Mouse (Mus musculus) left cerebral cortex, postnatal 10 days (tissue): ENCODE measurements around the gene Stbd1. TPM values are rescaled to one million over a fixed set of nuclear protein-coding genes. Genes with fewer than 3 reads are reported as not detected.
A peak's percentile ranks its signal among the peaks of the same experiment; 100 is the strongest.

ENCODE experiments used
- DNase-seq, 2 experiments: peaks; one replicate each; pipeline ENCODE4 v3.0.0; 2021 to 2022; ENCODE audit warnings: low spot score in 2 of 2, mixed read lengths in 1 of 2; ENCODE audit errors: extremely low spot score in 1 of 2
- intact Hi-C: fragments of 180-260 bp; cut with DNase I; formaldehyde crosslinking; loops from one replicate; pipeline ENCODE4 v1.15.1; 2025
- total RNA-seq, 2 experiments: library from RNA; stranded (reverse); gene quantifications; 2 replicates each; pipeline ENCODE4 v1.2.3; 2021

Gene Stbd1
- total RNA-seq = 1 to 10 TPM in 1 of 2 experiments, under 1 TPM in 1; 0.73 to 1.5 TPM

- intact Hi-C loops = loop anchor here (5.0 kb wide), 1 partner anchor 141 kb away; no protein-coding TSS in a partner anchor
These were observed at the start of gene Stbd1 for GRCm38 (mm10) chr5:92602691-92603690. Gene Stbd1, plus strand, starts transcription at chr5:92603041.

GRCm38 (mm10) chr5:92553939-92554338, 48.9 kb upstream of the Stbd1 start:
- intact Hi-C loops = no loop called here

More at GRCm38 (mm10) chr5:92602691-92603690, at the start of gene Stbd1:
- DNase-seq = peak in 1 of 2 experiments; percentile 60

GRCm38 (mm10) chr5:92554443-92554842, 48.4 kb upstream of the Stbd1 start:
- intact Hi-C loops = no loop called here
- DNase-seq = no peak

More at GRCm38 (mm10) chr5:92553939-92554338, 48.9 kb upstream of the Stbd1 start:
- DNase-seq = no peak

- intact Hi-C loops = no loop called here
- DNase-seq = peak; percentile 21 to 47
These were observed 47.8 kb upstream of the Stbd1 start, which contains the start of gene Fam47e for GRCm38 (mm10) chr5:92554891-92555511. Gene Fam47e, plus strand, starts transcription at chr5:92555069.

- no peak for DNase-seq
- intact Hi-C loops = no loop called here
These were observed 46.9 kb upstream of the Stbd1 start for GRCm38 (mm10) chr5:92555905-92556304.

- DNase-seq = no peak
- intact Hi-C loops = no loop called here
These were observed 45.3 kb upstream of the Stbd1 start for GRCm38 (mm10) chr5:92557508-92557907.

GRCm38 (mm10) chr5:92560201-92560600, 42.6 kb upstream of the Stbd1 start:
- intact Hi-C loops = no loop called here
- DNase-seq = no peak

GRCm38 (mm10) chr5:92562002-92562401, 40.8 kb upstream of the Stbd1 start:
- DNase-seq = no peak
- intact Hi-C loops = no loop called here

- DNase-seq = no peak
- intact Hi-C loops = no loop called here
These were observed 31.6 kb upstream of the Stbd1 start for GRCm38 (mm10) chr5:92571232-92571631.

GRCm38 (mm10) chr5:92579559-92579958, 23.3 kb upstream of the Stbd1 start:
- intact Hi-C loops = no loop called here
- DNase-seq = no peak

GRCm38 (mm10) chr5:92585932-92586331, 16.9 kb upstream of the Stbd1 start:
- DNase-seq = no peak
- intact Hi-C loops = no loop called here

GRCm38 (mm10) chr5:92595026-92595425, 7.8 kb upstream of the Stbd1 start:
- intact Hi-C loops = no loop called here
- DNase-seq = no peak

GRCm38 (mm10) chr5:92596865-92597264, 6.0 kb upstream of the Stbd1 start:
- intact Hi-C loops = no loop called here
- DNase-seq = no peak

- intact Hi-C loops = no loop called here
- no peak for DNase-seq
These were observed 3.8 kb upstream of the Stbd1 start for GRCm38 (mm10) chr5:92599030-92599429.

GRCm38 (mm10) chr5:92604452-92605247, 1.8 kb downstream of the Stbd1 start:
- intact Hi-C loops = loop anchor here (5.0 kb wide), 1 partner anchor 142 kb away; no protein-coding TSS in a partner anchor
- peak in 1 of 2 experiments; percentile 61 for DNase-seq

GRCm38 (mm10) chr5:92607492-92608229, 4.8 kb downstream of the Stbd1 start:
- DNase-seq = no peak

GRCm38 (mm10) chr5:92612756-92613155, 9.9 kb downstream of the Stbd1 start:
- no peak for DNase-seq
- intact Hi-C loops = no loop called here

More at GRCm38 (mm10) chr5:92607492-92608229, 4.8 kb downstream of the Stbd1 start:
- intact Hi-C loops = no loop called here

- intact Hi-C loops = no loop called here
- no peak for DNase-seq
These were observed 19.0 kb downstream of the Stbd1 start for GRCm38 (mm10) chr5:92621883-92622282.
